In genomic region chr2:25536531-25536930, GRCm38 (mm10) we compare ENCODE assay signal across 24 mouse cellular contexts. TPM values are rescaled to one million over a fixed set of nuclear protein-coding genes. Genes with fewer than 3 reads are reported as not detected.
DNase-seq lines count a peak whose midpoint lies in the region; TF ChIP-seq lines count a peak whose summit lies in the region.
"Had no signal": no experiment of that assay in that cellular context is flagged by ENCODE, and none has a peak within 500 bp of the region (broad histone marks: within the 10 kb centered on the region; RNA-seq: fewer than 3 reads in every experiment).

No protein-coding gene starts in this region.

- no peak for TF ChIP-seq EP300 in heart, adult 2 months (IDR thresholded peaks at IDR 0.05; ENCODE audit: insufficient read depth, low read depth, low read length)

- peaks cover 11% of the 10 kb centered on the region for H3K4me1 ChIP-seq in heart, adult 2 months (ENCODE audit: control insufficient read depth, insufficient read depth, low read length)
- peaks cover 18% of the 10 kb centered on the region for H3K4me1 ChIP-seq in brown adipose tissue, adult 24 weeks (ENCODE audit: control insufficient read depth, insufficient read depth, insufficient read length, low read length)
- H3K4me1 ChIP-seq: embryonic facial prominence, embryonic 10.5 days; embryonic facial prominence, embryonic 15.5 days; forebrain, embryonic 13.5 days had no signal

- H3K27me3 ChIP-seq in heart, adult 2 months (ENCODE audit: control insufficient read depth, insufficient read depth, low read length): no peaks in the 10 kb centered on the region
- H3K27me3 ChIP-seq: CH12.LX; embryonic facial prominence, embryonic 15.5 days; forebrain, embryonic 13.5 days; heart, embryonic 12.5 days; limb, embryonic 12.5 days; liver, embryonic 15.5 days had no signal

- WGBS in heart, adult 2 months: 58% methylated on average over 8 of the region's 8 CpGs

- no peak for TF ChIP-seq POLR2A in heart, adult 2 months (IDR thresholded peaks at IDR 0.05; ENCODE audit: insufficient read depth, low read depth, low read length)

- no peak for TF ChIP-seq CTCF in heart, adult 2 months (IDR thresholded peaks at IDR 0.05)

- H3K36me3 ChIP-seq in heart, adult 2 months (ENCODE audit: control insufficient read depth, insufficient read depth, low read length): peaks cover 17% of the 10 kb centered on the region

- no peak overlapping the region for H3K4me3 ChIP-seq in heart, adult 2 months
- no peak overlapping the region for H3K4me3 ChIP-seq in brown adipose tissue, adult 24 weeks (ENCODE audit: insufficient read depth, low read depth, low read length)
- H3K4me3 ChIP-seq: embryonic facial prominence, embryonic 10.5 days; embryonic facial prominence, embryonic 15.5 days; forebrain, embryonic 13.5 days; heart, embryonic 12.5 days; limb, embryonic 12.5 days; liver, embryonic 15.5 days had no signal

- peak; percentile 88 to 92 for DNase-seq in adrenal gland, adult (ENCODE audit: inconsistent age in 2 of 2, low spot score in 1 of 2)
- DNase-seq in adrenal gland, postnatal 4 days (ENCODE audit: low spot score in 2 of 2): no peak
- peak in 1 of 2 experiments; percentile 48 for DNase-seq in heart, adult 2 months
- DNase-seq in heart, adult 8-10 months (ENCODE audit: low spot score): no peak
- DNase-seq in adrenal gland, adult 8-10 months: peak; percentile 82
- no peak for DNase-seq in cerebellum, postnatal 10 days
- DNase-seq: cerebellum, adult 18-20 months; cerebellum, postnatal 14 days; kidney, postnatal 25 days; lung, embryonic 14.5 days; lung, postnatal 14 days; midbrain, embryonic 14.5 days; right cerebral cortex, postnatal 4 days; thymus, postnatal 14 days had no signal

- no peaks in the 10 kb centered on the region for H3K79me2 ChIP-seq in heart, adult 2 months (replicated peaks; ENCODE audit: control insufficient read depth, insufficient read depth, low read length)

- intact Hi-C loops in heart, adult 2 months (cut with DNase I): no loop called here

- H3K9ac ChIP-seq in heart, adult 2 months (ENCODE audit: low read depth, low read length): no peak overlapping the region
- H3K9ac ChIP-seq: embryonic facial prominence, embryonic 15.5 days; forebrain, embryonic 13.5 days; heart, embryonic 12.5 days; hindbrain, embryonic 14.5 days; limb, embryonic 12.5 days; liver, embryonic 15.5 days; lung, embryonic 14.5 days had no signal

- H3K27ac ChIP-seq in heart, adult 2 months: peak overlapping the region; percentile 47
- H3K27ac ChIP-seq in brown adipose tissue, adult 24 weeks (replicated peaks; ENCODE audit: low read depth, low read length): peak overlapping the region; percentile 66; the same call in 1 of the 2 replicates
- H3K27ac ChIP-seq: embryonic facial prominence, embryonic 10.5 days; embryonic facial prominence, embryonic 15.5 days; forebrain, embryonic 13.5 days; hindbrain, embryonic 14.5 days; limb, embryonic 12.5 days; liver, embryonic 15.5 days had no signal

RNA-seq across cellular contexts. Expression of gene Traf2, which starts 10.2 kb away (rescaled TPM):
- 10 to 100 TPM; 19.2 to 20.5 TPM for total RNA-seq in adrenal gland, postnatal 4 days (2021)
- 10 to 100 TPM; 13.5 to 15.8 TPM for total RNA-seq in heart, adult 2 months (2021)
- 10.8 and 15.1 TPM in 2 replicates for polyA plus RNA-seq in heart, adult 2 months (2012; rRNA removed)
- 10 to 100 TPM; 11.8 to 16.3 (median 13.8) TPM for total RNA-seq in heart, adult 8-10 months (2022)
- total RNA-seq in adrenal gland, adult 8-10 months (2022): 10 to 100 TPM; 22.6 to 35.3 (median 30.6) TPM
- 7.0 and 12.9 TPM in 2 replicates for polyA plus RNA-seq in brown adipose tissue, adult 24 weeks (2012; ENCODE audit: insufficient read depth, insufficient read length, missing spikeins)

RNA-seq across cellular contexts. Expression of gene Edf1, which starts 21.1 kb away (rescaled TPM):
- 100 to 1,000 TPM; 171 to 191 TPM for total RNA-seq in adrenal gland, postnatal 4 days (2021)
- total RNA-seq in heart, adult 2 months (2021): 100 to 1,000 TPM; 211 to 222 TPM
- polyA plus RNA-seq in heart, adult 2 months (2012; rRNA removed): 81.9 and 110 TPM in 2 replicates
- 100 to 1,000 TPM; 156 to 257 (median 210) TPM for total RNA-seq in heart, adult 8-10 months (2022)
- total RNA-seq in adrenal gland, adult 8-10 months (2022): 100 to 1,000 TPM; 149 to 331 (median 215) TPM
- 398 and 454 TPM in 2 replicates for polyA plus RNA-seq in brown adipose tissue, adult 24 weeks (2012; ENCODE audit: insufficient read depth, insufficient read length, missing spikeins)

RNA-seq across cellular contexts. Expression of gene C8g, which starts 35.0 kb away (rescaled TPM):
- 1 to 10 TPM; 1.0 to 9.9 TPM for total RNA-seq in adrenal gland, postnatal 4 days (2021)
- 1 to 10 TPM; 1.3 to 1.6 TPM for total RNA-seq in heart, adult 2 months (2021)
- polyA plus RNA-seq in heart, adult 2 months (2012; rRNA removed): 4.1 and 6.1 TPM in 2 replicates
- 1 to 10 TPM; 1.7 to 2.6 (median 2.0) TPM for total RNA-seq in heart, adult 8-10 months (2022)
- 1 to 10 TPM in 3 of 4 experiments, under 1 TPM in 1; 0.70 to 2.3 (median 1.6) TPM for total RNA-seq in adrenal gland, adult 8-10 months (2022)
- polyA plus RNA-seq in brown adipose tissue, adult 24 weeks (2012; ENCODE audit: insufficient read depth, insufficient read length, missing spikeins): 6.6 and 9.2 TPM in 2 replicates
- total RNA-seq: monocyte, adult 5-6 weeks had no signal

RNA-seq across cellular contexts. Expression of gene Fbxw5, which starts 36.0 kb away (rescaled TPM):
- total RNA-seq in adrenal gland, postnatal 4 days (2021): 100 to 1,000 TPM in 1 of 2 experiments, 10 to 100 TPM in 1; 99.5 to 118 TPM
- 10 to 100 TPM; 82.7 to 84.8 TPM for total RNA-seq in heart, adult 2 months (2021)
- 32.9 and 41.0 TPM in 2 replicates for polyA plus RNA-seq in heart, adult 2 months (2012; rRNA removed)
- 100 to 1,000 TPM in 1 of 4 experiments, 10 to 100 TPM in 3; 79.4 to 105 (median 88.7) TPM for total RNA-seq in heart, adult 8-10 months (2022)
- 100 to 1,000 TPM in 3 of 4 experiments, 10 to 100 TPM in 1; 82.5 to 114 (median 107) TPM for total RNA-seq in adrenal gland, adult 8-10 months (2022)
- 41.1 and 47.3 TPM in 2 replicates for polyA plus RNA-seq in brown adipose tissue, adult 24 weeks (2012; ENCODE audit: insufficient read depth, insufficient read length, missing spikeins)

RNA-seq across cellular contexts. Expression of gene Mamdc4, which starts 38.1 kb away (rescaled TPM):
- 1 to 10 TPM; 4.1 to 7.1 TPM for total RNA-seq in adrenal gland, postnatal 4 days (2021)
- 1 to 10 TPM in 1 of 2 experiments, under 1 TPM in 1; 0.60 to 2.2 TPM for total RNA-seq in heart, adult 2 months (2021)
- 1.6 and 8.5 TPM in 2 replicates for polyA plus RNA-seq in heart, adult 2 months (2012; rRNA removed)
- 1 to 10 TPM; 1.1 to 2.2 (median 1.5) TPM for total RNA-seq in heart, adult 8-10 months (2022)
- total RNA-seq in adrenal gland, adult 8-10 months (2022): 10 to 100 TPM in 1 of 4 experiments, 1 to 10 TPM in 3; 1.4 to 11.0 (median 4.0) TPM
- polyA plus RNA-seq in brown adipose tissue, adult 24 weeks (2012; ENCODE audit: insufficient read depth, insufficient read length, missing spikeins): 0.36 and 0.54 TPM in 2 replicates
- total RNA-seq: monocyte, adult 5-6 weeks had no signal

Comparison
In these comparisons a context has a peak if more than half of its experiments do, and no peak if none do; other contexts are left out.
1. DNase-seq: peak in adrenal gland, adult (2 of 2) and adrenal gland, adult 8-10 months (single experiment); none in adrenal gland, postnatal 4 days (0 of 2), heart, adult 8-10 months (single experiment) and cerebellum, postnatal 10 days (0 of 2).